Mouse (Mus musculus) stomach, postnatal 0 days (tissue): ENCODE measurements around the gene S100a10. TPM values are rescaled to one million over a fixed set of nuclear protein-coding genes. Genes with fewer than 3 reads are reported as not detected.

Experiments used
- ATAC-seq: fragments of 200-750 bp; cut with Nextera tagmentation; 2 replicates; pipeline ENCODE4 v1.8.0; 2017; ENCODE audit not compliant: low FRiP score, low TSS enrichment
- DNase-seq: peaks from one replicate; pipeline ENCODE4 v3.0.0-alpha.2; 2016; ENCODE audit warnings: low spot score
- H3K27ac ChIP-seq: fragments of 300-500 bp; sonication (generic); replicated peaks from 2 replicates; pipeline ENCODE4 v1.5.1; 2014; ENCODE audit warnings: mild to moderate bottlenecking, control low read depth
- H3K27me3 ChIP-seq: fragments of 300-500 bp; sonication (generic); 2 replicates; pipeline ENCODE4 v1.6.1; 2014; ENCODE audit warnings: low read length; ENCODE audit not compliant: control insufficient read depth, insufficient read depth
- H3K36me3 ChIP-seq: fragments of 300-500 bp; sonication (generic); 2 replicates; pipeline ENCODE4 v1.6.1; 2014; ENCODE audit warnings: low read length, mixed read lengths; ENCODE audit not compliant: control insufficient read depth, insufficient read depth
- H3K4me1 ChIP-seq: fragments of 300-500 bp; sonication (generic); replicated peaks from 2 replicates; pipeline ENCODE4 v1.6.1; 2014; ENCODE audit warnings: antibody characterized with exemption; ENCODE audit not compliant: control insufficient read depth, insufficient read depth
- H3K4me2 ChIP-seq: fragments of 300-500 bp; sonication (generic); replicated peaks from 2 replicates; pipeline ENCODE4 v1.6.1; 2014; ENCODE audit warnings: low read depth, mild to moderate bottlenecking, control low read depth, moderate library complexity
- H3K4me3 ChIP-seq: fragments of 300-500 bp; sonication (generic); 2 replicates; pipeline ENCODE4 v1.5.1; 2014; ENCODE audit warnings: low read depth, low read length, control low read depth
- H3K9ac ChIP-seq: fragments of 300-500 bp; sonication (generic); 2 replicates; pipeline ENCODE4 v1.6.1; 2014; ENCODE audit warnings: mild to moderate bottlenecking, low read length, control low read depth, mixed read lengths
- H3K9me3 ChIP-seq: fragments of 300-500 bp; sonication (generic); 2 replicates; pipeline ENCODE4 v1.6.1; 2016; ENCODE audit warnings: low read length; ENCODE audit not compliant: control insufficient read depth
- CTCF ChIP-seq: IDR thresholded peaks from 2 replicates; pipeline ENCODE4 v1.5.1; 2016; ENCODE audit warnings: antibody characterized with exemption, low read depth, mild to moderate bottlenecking, moderate library complexity
- EP300 ChIP-seq: optimal IDR thresholded peaks from 2 replicates; pipeline ENCODE3; 2016; ENCODE audit warnings: antibody characterized with exemption
- WGBS: fragments of 180-500 bp; shearing (Covaris S2); extraction: QIAGEN DNeasy Blood & Tissue Kit; methylation state at CpG from one replicate; pipeline ENCODE4 v1.1.7; 2014; 5-methylcytosine and 5-hydroxymethylcytosine counted together
- polyA plus RNA-seq: library from polyadenylated mRNA; unstranded; fragments of >200 nt; fragmentation: Nextera tagmentation; extraction: Ambion mirVana; gene quantifications from 2 replicates; pipeline ENCODE4 v1.2.1, GENCODE M21; 2015

The S100a10 gene
- polyA plus RNA-seq, 1 experiment from 2014 or later: 375 TPM

DNA sequence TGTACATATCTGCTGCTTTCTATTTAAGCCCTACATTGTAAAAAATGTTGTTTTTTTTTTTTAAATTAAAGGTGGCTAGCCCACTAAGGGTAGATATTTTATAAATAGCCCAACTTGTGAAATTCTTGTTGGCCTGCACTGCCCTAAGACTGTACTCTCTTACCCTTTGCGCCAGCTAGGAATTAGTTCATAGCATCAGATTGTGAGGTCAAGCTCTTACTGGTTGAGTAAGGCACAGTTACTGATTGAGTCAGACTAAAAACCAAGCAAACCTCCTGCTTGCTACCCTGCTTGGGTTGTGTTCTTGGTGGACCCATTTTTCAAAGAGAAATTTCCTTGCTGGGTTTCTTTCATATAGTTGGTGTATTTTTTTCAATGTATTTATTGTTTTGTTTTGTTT lies 43.1 kb upstream of the S100a10 start:
- no peak for ATAC-seq
- H3K4me1 ChIP-seq: no peaks in the 10 kb centered on the region
- DNase-seq: no peak
- no peaks in the 10 kb centered on the region for H3K27me3 ChIP-seq
- no peak overlapping the region for H3K4me3 ChIP-seq
- no peaks in the 10 kb centered on the region for H3K36me3 ChIP-seq
- H3K9ac ChIP-seq: no peak overlapping the region
- H3K27ac ChIP-seq: no peak overlapping the region
- H3K9me3 ChIP-seq: no peaks in the 10 kb centered on the region
- WGBS: 94% methylated on average over 1 of the region's 1 CpGs
- TF ChIP-seq EP300: no peak
- no peak for TF ChIP-seq CTCF
- H3K4me2 ChIP-seq: no peak overlapping the region

GRCm38 (mm10) chr3:93512386-93513101 lies 42.3 kb upstream of the S100a10 start:
- no peak overlapping the region for H3K27ac ChIP-seq
- H3K9ac ChIP-seq: no peak overlapping the region
- no peak overlapping the region for H3K4me3 ChIP-seq
- ATAC-seq (no peak), DNase-seq (no peak)
- no peak overlapping the region for H3K4me2 ChIP-seq
- WGBS: 72% methylated on average over 7 of the region's 7 CpGs
- no peaks in the 10 kb centered on the region for H3K4me1 ChIP-seq
- H3K27me3 ChIP-seq: no peaks in the 10 kb centered on the region
- H3K9me3 ChIP-seq: no peaks in the 10 kb centered on the region
- no peaks in the 10 kb centered on the region for H3K36me3 ChIP-seq
- TF ChIP-seq CTCF: no peak
- no peak for TF ChIP-seq EP300

DNA sequence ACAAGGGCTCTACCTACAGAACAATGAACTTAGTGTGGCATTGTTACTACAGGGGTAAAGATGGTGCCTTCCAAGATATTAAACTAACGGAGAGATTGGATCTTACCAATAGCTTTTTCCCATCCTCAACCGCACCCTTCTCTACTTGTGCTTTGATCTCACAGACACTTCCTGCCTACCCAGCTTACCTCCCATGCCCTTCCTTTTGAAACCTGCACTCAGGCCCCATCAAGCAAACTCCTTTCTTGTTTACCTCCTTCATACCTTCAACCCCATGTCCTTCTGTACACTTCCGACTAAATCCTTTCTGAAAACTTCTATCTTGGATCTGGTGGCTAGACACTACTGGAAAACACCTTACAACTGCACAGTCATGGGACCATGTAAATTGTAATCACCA lies 40.3 kb upstream of the S100a10 start:
- Histone ChIP-seq H3K4me3 (no peak overlapping the region), H3K36me3 (no peaks in the 10 kb centered on the region), H3K4me1 (no peaks in the 10 kb centered on the region), H3K27me3 (no peaks in the 10 kb centered on the region), H3K9ac (no peak overlapping the region), H3K27ac (no peak overlapping the region), H3K9me3 (no peaks in the 10 kb centered on the region), H3K4me2 (no peak overlapping the region)
- no peak for TF ChIP-seq EP300
- 92% methylated on average over 3 of the region's 3 CpGs for WGBS
- no peak for DNase-seq
- ATAC-seq: no peak

DNA sequence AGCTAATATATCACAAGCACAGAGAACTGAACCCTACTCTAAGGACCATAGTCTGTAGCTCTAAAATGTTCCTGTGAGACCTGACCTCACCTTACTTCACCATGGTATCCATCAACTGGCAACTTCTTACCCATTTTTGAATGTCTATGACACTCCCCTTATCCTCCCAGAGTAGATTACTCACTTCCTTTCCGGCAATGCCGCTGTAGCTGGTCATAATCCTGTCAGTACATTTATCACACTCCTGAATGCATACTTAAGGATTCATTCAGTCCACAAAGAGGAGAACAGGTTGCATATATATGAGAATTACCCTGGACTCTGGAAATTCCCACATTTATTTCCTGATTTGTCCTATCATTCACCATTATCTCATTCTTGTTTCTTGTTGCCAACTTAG lies 37.5 kb upstream of the S100a10 start:
- Histone ChIP-seq H3K9me3 (no peaks in the 10 kb centered on the region), H3K9ac (no peak overlapping the region), H3K4me3 (no peak overlapping the region), H3K4me2 (no peak overlapping the region), H3K36me3 (no peaks in the 10 kb centered on the region), H3K4me1 (peaks cover 5% of the 10 kb centered on the region), H3K27ac (no peak overlapping the region), H3K27me3 (no peaks in the 10 kb centered on the region)
- no peak for TF ChIP-seq CTCF
- TF ChIP-seq EP300: no peak
- 43% methylated on average over 2 of the region's 2 CpGs for WGBS
- ATAC-seq (peak; percentile 58), DNase-seq (no peak)

DNA sequence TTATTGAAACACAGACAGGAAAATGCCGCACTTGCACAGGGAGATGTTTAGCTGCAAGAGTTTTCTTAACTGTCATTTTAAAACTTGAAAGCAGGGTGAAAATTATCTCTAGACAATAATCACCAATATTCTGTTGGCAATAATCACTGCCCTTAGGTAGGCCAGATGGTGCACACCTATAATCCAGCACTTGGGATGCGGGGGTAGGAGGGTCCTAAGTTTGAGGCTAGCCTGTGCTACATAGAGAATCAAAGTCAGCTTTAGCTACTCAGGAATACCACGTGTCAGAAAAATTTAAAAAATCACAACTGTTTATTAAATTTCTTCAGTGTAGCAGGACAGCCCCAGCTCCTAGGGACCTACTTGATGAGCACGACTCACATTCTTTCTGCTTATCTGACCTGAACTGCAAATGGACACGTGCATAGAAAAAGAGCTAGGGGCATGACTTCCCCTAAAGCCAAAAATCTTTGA lies 35.0 kb upstream of the S100a10 start:
- peak overlapping the region; percentile 49 for H3K4me2 ChIP-seq
- 42% methylated on average over 5 of the region's 5 CpGs for WGBS
- peaks cover 5% of the 10 kb centered on the region for H3K4me1 ChIP-seq
- H3K36me3 ChIP-seq: no peaks in the 10 kb centered on the region
- peak overlapping the region; percentile 72 for H3K4me3 ChIP-seq
- no peaks in the 10 kb centered on the region for H3K27me3 ChIP-seq
- H3K9me3 ChIP-seq: no peaks in the 10 kb centered on the region
- no peak for ATAC-seq
- DNase-seq: no peak
- H3K9ac ChIP-seq: no peak overlapping the region
- no peak for TF ChIP-seq EP300
- no peak for TF ChIP-seq CTCF
- peak overlapping the region; percentile 97; the same call in 1 of the 2 replicates for H3K27ac ChIP-seq
